Mouse (Mus musculus) T-helper 17 cell (primary cell): ENCODE data around the gene Rapgef6.

Source experiments
- in situ Hi-C, 2 experiments: fragments of 300-600 bp; cut with MboI, MseI; formaldehyde crosslinking; loops; 1 replicate in 1 of 2; 2 replicates in 1 of 2; pipeline ENCODE4 v1.15.1; 2025; ENCODE audit warnings: high pct_unique_total_duplicates in 2 of 2

Rapgef6 gene

GRCm38 (mm10) chr11:54731367-54731766 lies 208.7 kb downstream of the Rapgef6 start:
- in situ Hi-C loops = no loop called here

GRCm38 (mm10) chr11:54733546-54733945 lies 210.9 kb downstream of the Rapgef6 start:
- in situ Hi-C loops = no loop called here

- in situ Hi-C loops = no loop called here
Measured at GRCm38 (mm10) chr11:54735114-54735513, 212.5 kb downstream of the Rapgef6 start.

GRCm38 (mm10) chr11:54736903-54737302 lies 214.3 kb downstream of the Rapgef6 start:
- in situ Hi-C loops = no loop called here

GRCm38 (mm10) chr11:54739012-54739750 lies 216.5 kb downstream of the Rapgef6 start:
- in situ Hi-C loops = no loop called here

GRCm38 (mm10) chr11:54741330-54741729 lies 218.7 kb downstream of the Rapgef6 start:
- in situ Hi-C loops = no loop called here

GRCm38 (mm10) chr11:54744231-54744630 lies 221.6 kb downstream of the Rapgef6 start:
- in situ Hi-C loops = no loop called here
